Mouse (Mus musculus) layer of hippocampus, postnatal 25 days (tissue): ENCODE data around the gene Olfr391-ps. TPM values are rescaled to one million over a fixed set of nuclear protein-coding genes. Genes with fewer than 3 reads are reported as not detected.

ENCODE experiments used
- DNase-seq, 2 experiments: peaks; one replicate each; pipeline ENCODE4 v3.0.0; 2022; ENCODE audit warnings: mixed read lengths in 2 of 2, low spot score in 1 of 2; ENCODE audit errors: extremely low spot score in 1 of 2
- total RNA-seq, 2 experiments: library from RNA; stranded (reverse); gene quantifications; 2 replicates each; pipeline ENCODE4 v1.2.3; 2021

The Olfr391-ps gene
- total RNA-seq = not detected

DNA sequence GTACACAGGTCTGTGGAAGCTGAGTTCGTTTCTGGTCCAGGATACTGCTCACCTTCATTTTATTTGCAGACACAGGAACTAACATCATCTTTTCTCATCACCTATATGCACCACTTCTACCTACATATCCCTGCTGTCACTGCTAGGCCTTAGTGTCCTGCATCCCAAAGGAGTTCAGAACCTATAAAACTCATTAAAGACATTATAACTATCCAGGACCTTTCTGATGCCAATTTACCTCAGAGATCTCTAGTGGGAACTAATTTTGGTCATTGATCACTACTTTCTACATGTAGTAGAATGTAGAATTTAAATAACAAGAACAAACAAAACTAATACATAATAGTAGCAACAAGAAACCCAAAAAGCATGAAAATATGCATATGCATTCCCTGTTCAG, at the start of gene Olfr391-ps:
Gene Olfr391-ps, minus strand, starts transcription at position 101 of the 400 bp plus-strand sequence.
- no peak for DNase-seq

GRCm38 (mm10) chr11:73851354-73851753, 48.5 kb upstream of the Olfr391-ps start, which contains the start of gene Olfr393:
Olfr393 (minus strand) TSS chr11:73851454.
- no peak for DNase-seq

GRCm38 (mm10) chr11:73816949-73817348, 14.1 kb upstream of the Olfr391-ps start, which contains the start of gene Olfr392:
Olfr392 (minus strand) TSS chr11:73817049.
- no peak for DNase-seq

- DNase-seq = no peak
These were observed 20.2 kb downstream of the Olfr391-ps start, which contains the start of gene Olfr390 for GRCm38 (mm10) chr11:73782664-73783063. Olfr390 (plus strand) TSS chr11:73782964.

- DNase-seq = no peak
These were observed 22.2 kb downstream of the Olfr391-ps start, which contains the start of gene Olfr389 for GRCm38 (mm10) chr11:73780613-73781012. Olfr389 (minus strand) TSS chr11:73780713.

DNA sequence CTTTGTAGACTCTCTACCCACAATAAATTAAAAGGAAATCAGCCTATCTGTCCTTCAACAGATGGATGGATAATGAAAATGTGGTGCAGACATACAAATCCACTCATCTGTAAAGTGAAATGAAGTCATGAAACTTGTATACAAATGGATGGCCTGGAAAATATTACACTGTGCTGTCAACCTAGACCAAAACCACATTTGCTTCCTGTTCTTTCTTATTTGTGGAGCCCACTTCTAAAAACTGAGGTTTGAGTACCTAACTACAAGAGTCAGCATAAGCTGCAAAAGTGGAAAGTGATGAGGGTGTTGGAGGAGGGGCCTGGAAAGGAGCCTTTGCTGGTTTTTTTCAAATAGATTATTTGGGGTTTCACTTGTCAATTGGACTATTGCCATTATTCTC, 43.7 kb downstream of the Olfr391-ps start:
- DNase-seq = no peak

Other genes starting within 250 kb of the Olfr391-ps start
- gene Olfr385, start 210.0 kb downstream of the Olfr391-ps start, total RNA-seq = not detected
- gene Olfr384, start 204.5 kb downstream of the Olfr391-ps start, total RNA-seq = not detected
- not detected for gene Zfp735, start 114.3 kb downstream of the Olfr391-ps start, total RNA-seq
- gene Olfr389, start 22.3 kb downstream of the Olfr391-ps start, total RNA-seq = not detected
- gene Olfr390, start 20.1 kb downstream of the Olfr391-ps start, total RNA-seq = not detected
- not detected for gene Olfr392, start 14.0 kb upstream of the Olfr391-ps start, total RNA-seq
- not detected for gene Olfr393, start 48.4 kb upstream of the Olfr391-ps start, total RNA-seq
- not detected for gene Olfr394, start 87.7 kb upstream of the Olfr391-ps start, total RNA-seq
- gene Olfr395, start 106.2 kb upstream of the Olfr391-ps start, total RNA-seq = not detected
- gene Olfr23, start 133.6 kb upstream of the Olfr391-ps start, total RNA-seq = not detected
- not detected for gene Olfr397, start 157.8 kb upstream of the Olfr391-ps start, total RNA-seq
- not detected for gene Olfr398, start 187.4 kb upstream of the Olfr391-ps start, total RNA-seq